Mouse (Mus musculus): ENCODE data around the gene Prr22. TPM values are rescaled to one million over a fixed set of nuclear protein-coding genes. Genes with fewer than 3 reads are reported as not detected.
A peak's percentile ranks its signal among the peaks of the same experiment; 100 is the strongest.

The Prr22 gene
- polyA plus RNA-seq (2014; fragmentation: Nextera tagmentation; extraction: Ambion mirVana), result 0.66 and 0.72 TPM in 2 replicates

GRCm38 (mm10) chr17:56769950-56770349, at the start of gene Prr22:
Gene Prr22 (plus strand): TSS chr17:56770250.
- H3K36me3 ChIP-seq (replicated peaks; ENCODE audit: control insufficient read depth, insufficient read depth, low read depth, low read length), result no peaks in the 10 kb centered on the region; the same call in 1 of the 2 replicates
- ATAC-seq (replicated peaks; ENCODE audit: insufficient number of reproducible peaks, low FRiP score, low TSS enrichment, low read depth) (no peak), DNase-seq (ENCODE audit: low spot score) (no peak)
- H3K4me3 ChIP-seq (ENCODE audit: low read depth, low read length), result no peak within 1 kb of the TSS
- H3K27me3 ChIP-seq (ENCODE audit: control insufficient read depth, insufficient read depth, low read length), result no peaks in the 10 kb centered on the region
- H3K4me2 ChIP-seq (ENCODE audit: low read depth, low read length), result no peak within 1 kb of the TSS
- no peak within 1 kb of the TSS for H3K9ac ChIP-seq (replicated peaks; ENCODE audit: low read length)
- no peaks in the 10 kb centered on the region for H3K9me3 ChIP-seq (replicated peaks; ENCODE audit: control insufficient read depth, low read length)
- WGBS, result 85% methylated on average over 5 of the region's 5 CpGs
- H3K27ac ChIP-seq (replicated peaks; ENCODE audit: low read depth, low read length), result no peak within 1 kb of the TSS
- no peaks in the 10 kb centered on the region for H3K4me1 ChIP-seq (ENCODE audit: control insufficient read depth, insufficient read depth, low read length)

- no peaks in the 10 kb centered on the region for H3K27me3 ChIP-seq (ENCODE audit: control insufficient read depth, insufficient read depth, low read length)
- no peak overlapping the region for H3K4me3 ChIP-seq (ENCODE audit: low read depth, low read length)
- DNase-seq (ENCODE audit: low spot score) (no peak), ATAC-seq (replicated peaks; ENCODE audit: insufficient number of reproducible peaks, low FRiP score, low TSS enrichment, low read depth) (no peak)
- no peak overlapping the region for H3K27ac ChIP-seq (replicated peaks; ENCODE audit: low read depth, low read length)
- no peak overlapping the region for H3K9ac ChIP-seq (replicated peaks; ENCODE audit: low read length)
- H3K9me3 ChIP-seq (replicated peaks; ENCODE audit: control insufficient read depth, low read length), result no peaks in the 10 kb centered on the region
- WGBS, result 99% methylated on average over 5 of the region's 5 CpGs
- H3K4me1 ChIP-seq (ENCODE audit: control insufficient read depth, insufficient read depth, low read length), result no peaks in the 10 kb centered on the region; the same call in 1 of the 2 replicates
- H3K4me2 ChIP-seq (ENCODE audit: low read depth, low read length), result no peak overlapping the region
- peaks cover 10% of the 10 kb centered on the region for H3K36me3 ChIP-seq (replicated peaks; ENCODE audit: control insufficient read depth, insufficient read depth, low read depth, low read length)
Observed at GRCm38 (mm10) chr17:56722441-56722840, 47.6 kb upstream of the Prr22 start.

DNA sequence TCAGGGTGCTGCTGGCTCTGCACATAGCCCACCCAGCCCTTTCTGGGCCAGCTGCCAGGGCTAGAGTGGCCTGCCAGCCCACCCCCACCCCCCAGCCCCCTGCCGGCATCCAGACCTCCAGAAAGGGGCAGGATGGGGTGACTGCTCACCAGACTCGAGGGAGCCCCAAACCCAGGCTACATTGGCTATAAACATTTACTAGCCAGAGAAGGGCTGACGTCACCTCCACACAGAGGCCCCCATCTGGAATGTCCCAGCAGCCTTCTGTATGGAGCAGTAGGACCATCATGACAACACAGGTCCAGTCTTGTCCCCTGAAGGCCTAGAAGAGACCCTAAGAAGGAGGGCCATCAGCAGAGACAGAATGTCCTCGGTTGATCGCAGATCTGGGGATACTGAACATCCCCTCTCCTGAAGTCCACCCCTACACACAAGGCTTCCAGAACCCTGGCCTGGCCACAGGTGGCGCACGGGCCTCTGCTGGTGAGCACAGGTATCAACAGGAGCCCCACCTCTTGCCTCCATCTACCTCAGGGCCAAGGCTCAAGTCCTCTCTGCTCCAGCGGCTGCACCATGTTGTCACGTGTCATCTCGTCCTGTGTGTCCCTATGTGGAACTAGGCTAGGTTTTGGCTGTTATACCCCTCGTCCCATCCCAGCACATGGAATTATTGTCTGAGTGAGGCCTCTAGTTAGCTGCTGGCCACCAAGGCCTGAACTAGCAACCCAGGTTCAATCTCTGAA, 46.5 kb upstream of the Prr22 start:
- ATAC-seq (replicated peaks; ENCODE audit: insufficient number of reproducible peaks, low FRiP score, low TSS enrichment, low read depth) (no peak), DNase-seq (ENCODE audit: low spot score) (no peak)
- WGBS, result 82% methylated on average over 11 of the region's 11 CpGs
- no peak overlapping the region for H3K4me2 ChIP-seq (ENCODE audit: low read depth, low read length)
- H3K9ac ChIP-seq (replicated peaks; ENCODE audit: low read length), result no peak overlapping the region
- H3K27ac ChIP-seq (replicated peaks; ENCODE audit: low read depth, low read length), result no peak overlapping the region
- no peaks in the 10 kb centered on the region for H3K9me3 ChIP-seq (replicated peaks; ENCODE audit: control insufficient read depth, low read length)
- peaks cover 10% of the 10 kb centered on the region for H3K36me3 ChIP-seq (replicated peaks; ENCODE audit: control insufficient read depth, insufficient read depth, low read depth, low read length)
- no peak overlapping the region for H3K4me3 ChIP-seq (ENCODE audit: low read depth, low read length)
- H3K27me3 ChIP-seq (ENCODE audit: control insufficient read depth, insufficient read depth, low read length), result no peaks in the 10 kb centered on the region
- H3K4me1 ChIP-seq (ENCODE audit: control insufficient read depth, insufficient read depth, low read length), result no peaks in the 10 kb centered on the region; the same call in 1 of the 2 replicates

DNA sequence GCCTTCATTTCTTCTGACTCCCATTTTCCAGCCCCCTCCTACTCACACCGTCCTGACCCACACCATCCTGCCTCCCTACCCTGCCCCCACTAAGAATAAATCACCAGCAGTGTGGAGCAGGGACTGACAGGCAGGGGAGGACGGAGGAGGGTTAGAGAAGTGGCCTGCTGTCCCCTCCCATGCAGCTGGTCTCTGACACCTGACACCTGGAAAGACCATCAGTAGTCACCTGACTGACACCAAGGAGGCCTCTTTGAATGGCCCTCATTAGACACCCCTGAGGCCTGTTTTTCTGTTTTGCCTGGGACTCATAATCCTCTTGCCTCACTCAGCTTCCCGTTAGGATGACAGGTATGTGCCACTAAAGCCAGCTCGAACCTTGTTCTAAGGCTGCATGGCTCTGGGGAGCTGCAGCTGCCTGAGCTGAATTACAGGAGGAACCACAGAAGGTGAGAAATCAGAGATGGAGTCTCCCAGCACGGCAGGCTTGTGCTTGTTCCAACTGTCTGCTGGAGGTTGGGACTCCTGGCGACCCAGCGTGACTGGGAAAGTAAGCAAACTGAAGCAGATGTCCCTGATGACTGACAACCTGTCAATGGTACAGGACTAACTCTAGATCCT, 42.9 kb upstream of the Prr22 start:
- Histone ChIP-seq H3K27ac (replicated peaks; ENCODE audit: low read depth, low read length) (no peak overlapping the region), H3K4me1 (ENCODE audit: control insufficient read depth, insufficient read depth, low read length) (no peaks in the 10 kb centered on the region; the same call in 1 of the 2 replicates), H3K27me3 (ENCODE audit: control insufficient read depth, insufficient read depth, low read length) (no peaks in the 10 kb centered on the region), H3K36me3 (replicated peaks; ENCODE audit: control insufficient read depth, insufficient read depth, low read depth, low read length) (peaks cover 5% of the 10 kb centered on the region), H3K4me2 (ENCODE audit: low read depth, low read length) (no peak overlapping the region), H3K4me3 (ENCODE audit: low read depth, low read length) (no peak overlapping the region), H3K9ac (replicated peaks; ENCODE audit: low read length) (no peak overlapping the region), H3K9me3 (replicated peaks; ENCODE audit: control insufficient read depth, low read length) (no peaks in the 10 kb centered on the region)
- DNase-seq (ENCODE audit: low spot score), result peak; percentile 39
- ATAC-seq (replicated peaks; ENCODE audit: insufficient number of reproducible peaks, low FRiP score, low TSS enrichment, low read depth), result 0 out of 2 replicates have a peak, but pooled peaks have one; percentile 12
- 9% methylated on average over 7 of the region's 7 CpGs for WGBS

GRCm38 (mm10) chr17:56727659-56728058, 42.4 kb upstream of the Prr22 start:
- peaks cover 3% of the 10 kb centered on the region; the same call in 1 of the 2 replicates for H3K36me3 ChIP-seq (replicated peaks; ENCODE audit: control insufficient read depth, insufficient read depth, low read depth, low read length)
- no peaks in the 10 kb centered on the region for H3K9me3 ChIP-seq (replicated peaks; ENCODE audit: control insufficient read depth, low read length)
- no peak overlapping the region for H3K9ac ChIP-seq (replicated peaks; ENCODE audit: low read length)
- H3K4me1 ChIP-seq (ENCODE audit: control insufficient read depth, insufficient read depth, low read length), result no peaks in the 10 kb centered on the region; the same call in 1 of the 2 replicates
- no peak for ATAC-seq (replicated peaks; ENCODE audit: insufficient number of reproducible peaks, low FRiP score, low TSS enrichment, low read depth)
- no peaks in the 10 kb centered on the region for H3K27me3 ChIP-seq (ENCODE audit: control insufficient read depth, insufficient read depth, low read length)
- no peak overlapping the region for H3K4me3 ChIP-seq (ENCODE audit: low read depth, low read length)
- no peak overlapping the region for H3K4me2 ChIP-seq (ENCODE audit: low read depth, low read length)
- 11% methylated on average over 12 of the region's 12 CpGs for WGBS
- peak; percentile 32 for DNase-seq (ENCODE audit: low spot score)
- no peak overlapping the region for H3K27ac ChIP-seq (replicated peaks; ENCODE audit: low read depth, low read length)

DNA sequence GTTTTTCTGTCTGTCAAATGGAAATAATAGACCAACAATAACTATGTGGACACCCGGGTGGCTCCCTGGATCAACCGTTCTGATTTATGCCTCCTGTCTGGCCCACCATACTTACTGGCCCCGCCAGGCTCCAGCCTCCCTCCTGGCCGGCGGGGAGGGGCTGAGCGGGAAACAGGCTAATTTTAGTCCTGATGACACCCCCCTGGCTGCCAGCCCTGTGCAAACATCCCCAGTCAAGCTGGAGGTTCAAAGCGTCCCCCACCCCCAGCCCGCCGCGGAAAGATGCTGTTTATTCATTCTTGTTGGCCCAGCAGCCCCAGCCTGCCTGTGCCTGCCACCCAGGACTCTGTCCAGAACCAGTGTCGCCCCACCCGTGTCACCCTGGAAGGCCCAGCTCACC, 41.9 kb upstream of the Prr22 start:
- no peak overlapping the region for H3K4me3 ChIP-seq (ENCODE audit: low read depth, low read length)
- no peak overlapping the region for H3K9ac ChIP-seq (replicated peaks; ENCODE audit: low read length)
- no peak for ATAC-seq (replicated peaks; ENCODE audit: insufficient number of reproducible peaks, low FRiP score, low TSS enrichment, low read depth)
- H3K9me3 ChIP-seq (replicated peaks; ENCODE audit: control insufficient read depth, low read length), result no peaks in the 10 kb centered on the region
- no peak overlapping the region for H3K27ac ChIP-seq (replicated peaks; ENCODE audit: low read depth, low read length)
- H3K4me1 ChIP-seq (ENCODE audit: control insufficient read depth, insufficient read depth, low read length), result no peaks in the 10 kb centered on the region; the same call in 1 of the 2 replicates
- 34% methylated on average over 12 of the region's 12 CpGs for WGBS
- no peak overlapping the region for H3K4me2 ChIP-seq (ENCODE audit: low read depth, low read length)
- no peak for DNase-seq (ENCODE audit: low spot score)
- H3K36me3 ChIP-seq (replicated peaks; ENCODE audit: control insufficient read depth, insufficient read depth, low read depth, low read length), result 0 out of 2 replicates have a peak, but pooled peaks cover 3% of the 10 kb centered on the region
- no peaks in the 10 kb centered on the region for H3K27me3 ChIP-seq (ENCODE audit: control insufficient read depth, insufficient read depth, low read length)

- Histone ChIP-seq H3K4me3 (ENCODE audit: low read depth, low read length) (no peak overlapping the region), H3K4me2 (ENCODE audit: low read depth, low read length) (no peak overlapping the region), H3K4me1 (ENCODE audit: control insufficient read depth, insufficient read depth, low read length) (no peaks in the 10 kb centered on the region; the same call in 1 of the 2 replicates), H3K27me3 (ENCODE audit: control insufficient read depth, insufficient read depth, low read length) (no peaks in the 10 kb centered on the region), H3K27ac (replicated peaks; ENCODE audit: low read depth, low read length) (no peak overlapping the region), H3K9ac (replicated peaks; ENCODE audit: low read length) (no peak overlapping the region), H3K36me3 (replicated peaks; ENCODE audit: control insufficient read depth, insufficient read depth, low read depth, low read length) (no peaks in the 10 kb centered on the region), H3K9me3 (replicated peaks; ENCODE audit: control insufficient read depth, low read length) (no peaks in the 10 kb centered on the region)
- ATAC-seq (replicated peaks; ENCODE audit: insufficient number of reproducible peaks, low FRiP score, low TSS enrichment, low read depth) (no peak), DNase-seq (ENCODE audit: low spot score) (no peak)
- 59% methylated on average over 6 of the region's 6 CpGs for WGBS
Observed at GRCm38 (mm10) chr17:56729151-56729550, 40.9 kb upstream of the Prr22 start.

GRCm38 (mm10) chr17:56729656-56730055, 40.4 kb upstream of the Prr22 start:
- H3K27ac ChIP-seq (replicated peaks; ENCODE audit: low read depth, low read length), result no peak overlapping the region
- no peak for ATAC-seq (replicated peaks; ENCODE audit: insufficient number of reproducible peaks, low FRiP score, low TSS enrichment, low read depth)

More at GRCm38 (mm10) chr17:56729656-56730055, 40.4 kb upstream of the Prr22 start:
- Histone ChIP-seq H3K4me3 (ENCODE audit: low read depth, low read length) (no peak overlapping the region), H3K9me3 (replicated peaks; ENCODE audit: control insufficient read depth, low read length) (no peaks in the 10 kb centered on the region), H3K9ac (replicated peaks; ENCODE audit: low read length) (no peak overlapping the region), H3K27me3 (ENCODE audit: control insufficient read depth, insufficient read depth, low read length) (no peaks in the 10 kb centered on the region), H3K4me1 (ENCODE audit: control insufficient read depth, insufficient read depth, low read length) (no peaks in the 10 kb centered on the region; the same call in 1 of the 2 replicates), H3K4me2 (ENCODE audit: low read depth, low read length) (no peak overlapping the region), H3K36me3 (replicated peaks; ENCODE audit: control insufficient read depth, insufficient read depth, low read depth, low read length) (no peaks in the 10 kb centered on the region)
- WGBS, result 49% methylated on average over 2 of the region's 2 CpGs
- no peak for DNase-seq (ENCODE audit: low spot score)

Measured in embryonic facial prominence, embryonic 11.5 days (tissue).